Mouse (Mus musculus): ENCODE results near the gene Gm20825. TPM values are rescaled to one million over a fixed set of nuclear protein-coding genes. Genes with fewer than 3 reads are reported as not detected.
"Not testable (repeated sequence)": the region's sequence is repeated elsewhere in the genome, so short reads cannot be mapped to it uniquely, and the experiment has no call there.

The Gm20825 gene
- total RNA-seq (2017), result not detected in 2 replicates

DNA sequence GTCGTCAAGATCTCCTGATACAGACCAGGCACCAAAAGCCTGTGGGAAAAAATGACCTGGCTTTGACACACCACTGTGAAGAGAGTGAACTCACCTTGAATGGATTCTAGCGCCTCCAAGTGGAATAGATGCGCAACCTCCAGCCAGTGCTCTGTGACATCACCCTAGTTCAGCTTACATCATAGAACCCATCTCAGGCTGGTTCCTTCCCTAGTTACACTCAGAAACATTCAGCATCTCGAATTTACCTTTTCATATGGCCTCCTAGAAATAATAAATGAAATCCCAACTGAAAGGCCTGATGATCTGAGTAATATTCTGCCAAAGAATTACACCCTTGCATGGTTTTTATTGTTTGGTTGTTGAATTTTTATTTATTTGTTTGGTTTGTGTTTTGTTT, at the start of gene Gm20825:
TSS of gene Gm20825 (minus strand) at position 101 of the 400 bp plus-strand sequence.
- not testable (repeated sequence) for ATAC-seq (replicated peaks in 1 of 2; ENCODE audit: insufficient read depth in 1 of 2, low FRiP score in 2 of 2, low TSS enrichment in 1 of 2, low read depth in 1 of 2, poor library complexity in 2 of 2, severe bottlenecking in 2 of 2)

Other genes with a start within 250 kb of the Gm20825 start
- gene Gm29049, start 74.3 kb downstream of the Gm20825 start, total RNA-seq (2017), result not detected in 2 replicates
- gene Gm20824, start 186.4 kb upstream of the Gm20825 start, total RNA-seq (2017), result not detected in 2 replicates